Mouse (Mus musculus) limb, embryonic 15.5 days (tissue): ENCODE measurements around the gene Mas1. TPM values are rescaled to one million over a fixed set of nuclear protein-coding genes. Genes with fewer than 3 reads are reported as not detected.

Experiments used
- ATAC-seq: fragments of 200-750 bp; cut with Nextera tagmentation; 2 replicates; pipeline ENCODE4 v1.8.0; 2017; ENCODE audit warnings: low read depth, moderate TSS enrichment; ENCODE audit not compliant: insufficient number of reproducible peaks, low FRiP score, low TSS enrichment
- H3K27ac ChIP-seq: fragments of 300-500 bp; sonication (generic); 2 replicates; pipeline ENCODE4 v1.5.1; 2015; ENCODE audit warnings: moderate library complexity, mild to moderate bottlenecking, inconsistent platforms
- H3K27me3 ChIP-seq: fragments of 300-500 bp; sonication (generic); 2 replicates; pipeline ENCODE4 v1.6.1; 2015; ENCODE audit warnings: inconsistent platforms
- H3K36me3 ChIP-seq: fragments of 300-500 bp; sonication (generic); 2 replicates; pipeline ENCODE4 v1.6.1; 2015; ENCODE audit warnings: inconsistent platforms
- H3K4me1 ChIP-seq: fragments of 300-500 bp; sonication (generic); 2 replicates; pipeline ENCODE4 v1.6.1; 2015; ENCODE audit warnings: inconsistent platforms
- H3K4me2 ChIP-seq: fragments of 300-500 bp; sonication (generic); 2 replicates; pipeline ENCODE4 v1.6.1; 2015; ENCODE audit warnings: mild to moderate bottlenecking, inconsistent platforms
- H3K4me3 ChIP-seq: fragments of 300-500 bp; sonication (generic); 2 replicates; pipeline ENCODE4 v1.5.1; 2015; ENCODE audit warnings: mild to moderate bottlenecking, inconsistent platforms
- H3K9ac ChIP-seq: fragments of 300-500 bp; sonication (generic); 2 replicates; pipeline ENCODE4 v1.6.1; 2015; ENCODE audit warnings: inconsistent platforms
- H3K9me3 ChIP-seq: fragments of 300-500 bp; sonication (generic); 2 replicates; pipeline ENCODE4 v1.6.1; 2016; ENCODE audit warnings: inconsistent platforms
- WGBS: fragments of 180-500 bp; shearing (Covaris S2); methylation state at CpG from one replicate; pipeline ENCODE4 v1.1.7; 2015; 5-methylcytosine and 5-hydroxymethylcytosine counted together
- microRNA-seq: library from miRNA; unstranded; fragments of <30 nt; microRNA quantifications from one replicate; pipeline ENCODE4, GENCODE M21; 2016
- polyA plus RNA-seq: library from polyadenylated mRNA; unstranded; fragments of >200 nt; fragmentation: Nextera tagmentation; extraction: Ambion mirVana; gene quantifications from 2 replicates; pipeline ENCODE4 v1.2.1, GENCODE M21; 2015

Mas1 gene
- polyA plus RNA-seq, 1 experiment from 2014 or later: 1.5 TPM

GRCm38 (mm10) chr17:12793660-12794406, 74.1 kb downstream of the Mas1 start:
- Histone ChIP-seq H3K4me3 (no peak overlapping the region), H3K9ac (no peak overlapping the region)

GRCm38 (mm10) chr17:12792422-12793206, 75.3 kb downstream of the Mas1 start:
- 48% methylated on average over 11 of the region's 11 CpGs for WGBS
- Histone ChIP-seq H3K4me3 (no peak overlapping the region), H3K27me3 (no peaks in the 10 kb centered on the region), H3K9ac (no peak overlapping the region), H3K36me3 (peaks cover 8% of the 10 kb centered on the region), H3K9me3 (no peaks in the 10 kb centered on the region), H3K4me2 (no peak overlapping the region), H3K27ac (peak overlapping the region; percentile 82), H3K4me1 (peaks cover 53% of the 10 kb centered on the region)
- ATAC-seq: no peak

More at GRCm38 (mm10) chr17:12793660-12794406, 74.1 kb downstream of the Mas1 start:
- H3K4me2 ChIP-seq: no peak overlapping the region
- H3K4me1 ChIP-seq: peaks cover 55% of the 10 kb centered on the region
- no peak for ATAC-seq
- H3K27ac ChIP-seq: peak overlapping the region; percentile 87
- no peaks in the 10 kb centered on the region for H3K27me3 ChIP-seq
- no peaks in the 10 kb centered on the region for H3K36me3 ChIP-seq
- no peaks in the 10 kb centered on the region for H3K9me3 ChIP-seq
- WGBS: 12% methylated on average over 8 of the region's 8 CpGs

- Histone ChIP-seq H3K27me3 (no peaks in the 10 kb centered on the region), H3K27ac (peak overlapping the region; percentile 91), H3K9ac (no peak overlapping the region), H3K36me3 (peaks cover 10% of the 10 kb centered on the region), H3K9me3 (no peaks in the 10 kb centered on the region), H3K4me1 (peaks cover 53% of the 10 kb centered on the region), H3K4me2 (no peak overlapping the region; the same call in 1 of the 2 replicates), H3K4me3 (no peak overlapping the region)
- WGBS: 13% methylated on average over 4 of the region's 4 CpGs
- ATAC-seq: peak; percentile 72
Observed at GRCm38 (mm10) chr17:12791420-12791819, 76.5 kb downstream of the Mas1 start.

GRCm38 (mm10) chr17:12791079-12791406, 76.9 kb downstream of the Mas1 start:
- Histone ChIP-seq H3K36me3 (peaks cover 10% of the 10 kb centered on the region), H3K9ac (no peak overlapping the region), H3K4me2 (no peak overlapping the region), H3K27me3 (no peaks in the 10 kb centered on the region), H3K9me3 (no peaks in the 10 kb centered on the region), H3K4me1 (peaks cover 53% of the 10 kb centered on the region), H3K27ac (peak overlapping the region; percentile 91), H3K4me3 (no peak overlapping the region)
- ATAC-seq: no peak
- WGBS: 7% methylated on average over 5 of the region's 5 CpGs

Small RNA genes within 50 kb of the gene (microRNA-seq; reads per million reads assigned to microRNA genes)
- gene Gm24085: not detected

Other genes starting within 250 kb of the Mas1 start
- gene Slc22a1, start 192.3 kb downstream of the Mas1 start, polyA plus RNA-seq: not detected in 2 replicates
- 45.0 TPM in 2 replicates for gene Igf2r, start 98.5 kb downstream of the Mas1 start, polyA plus RNA-seq
- gene Mrgprh, start 7.9 kb upstream of the Mas1 start, polyA plus RNA-seq: 0.17 and 0.29 TPM in 2 replicates
- 1.6 and 2.2 TPM in 2 replicates for gene Pnldc1, start 42.1 kb upstream of the Mas1 start, polyA plus RNA-seq
- 354 and 369 TPM in 2 replicates for gene Tcp1, start 47.6 kb upstream of the Mas1 start, polyA plus RNA-seq
- gene Mrpl18, start 48.2 kb upstream of the Mas1 start, polyA plus RNA-seq: 132 and 136 TPM in 2 replicates
- 0.63 and 0.72 TPM in 2 replicates for gene Acat3, start 72.5 kb upstream of the Mas1 start, polyA plus RNA-seq
- 128 and 133 TPM in 2 replicates for gene Acat2, start 92.6 kb upstream of the Mas1 start, polyA plus RNA-seq
- 106 and 124 TPM in 2 replicates for gene Wtap, start 126.0 kb upstream of the Mas1 start, polyA plus RNA-seq
- gene Sod2, start 138.7 kb upstream of the Mas1 start, polyA plus RNA-seq: 89.2 and 111 TPM in 2 replicates
- 0.22 TPM in 1 of 2 replicates, not detected in the other for gene Gpr31b, start 184.2 kb upstream of the Mas1 start, polyA plus RNA-seq
- gene Tcp10b, start 193.0 kb upstream of the Mas1 start, polyA plus RNA-seq: 0.10 TPM in 1 of 2 replicates, not detected in the other